ENCODE assay signal across 12 mouse cellular contexts in the genomic region with DNA sequence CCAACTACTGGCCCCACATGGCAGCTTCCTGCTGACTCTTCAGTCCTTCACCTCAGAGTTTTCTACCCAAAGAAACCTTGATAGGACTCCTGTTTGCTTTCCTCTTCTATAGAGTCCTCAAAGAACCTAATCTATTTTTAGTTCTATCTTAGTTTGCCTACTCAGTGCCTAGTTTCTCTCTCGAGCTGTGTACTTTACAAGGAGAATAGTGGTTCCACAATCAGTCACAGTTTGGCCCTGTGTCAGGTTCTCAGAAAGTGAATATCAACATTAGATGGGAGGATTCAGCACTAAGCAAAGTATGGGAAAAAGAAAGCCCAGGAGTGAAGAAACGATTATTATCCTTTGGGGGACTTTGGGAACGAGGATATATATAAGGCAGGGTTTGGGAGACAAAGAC.
A peak's percentile ranks its signal among the peaks of the same experiment; 100 is the strongest.
DNase-seq lines count a peak whose midpoint lies in the region; ATAC-seq and TF ChIP-seq lines count a peak whose summit lies in the region.
"Had no signal": no experiment of that assay in that cellular context is flagged by ENCODE, and none has a peak within 500 bp of the region (broad histone marks: within the 10 kb centered on the region; RNA-seq: fewer than 3 reads in every experiment).

No protein-coding gene starts in this region.

- no peak for TF ChIP-seq POLR2A in lung, adult 2 months (IDR thresholded peaks at IDR 0.05; ENCODE audit: borderline replicate concordance, extremely low read depth, low read depth, low read length)

- DNase-seq in heart, postnatal 25 days (ENCODE audit: low spot score) = no peak
- peak; percentile 15 to 50 for DNase-seq in lung, adult 18-20 months
- no peak for DNase-seq in lung, adult 2 months
- DNase-seq in heart, postnatal 4 days = peak; percentile 11
- no peak for DNase-seq in kidney, postnatal 25 days

- H3K4me2 ChIP-seq in heart, embryonic 12.5 days = peak overlapping the region; percentile 24; the same call in 1 of the 2 replicates
- peak overlapping the region; percentile 26; the same call in 1 of the 2 replicates for H3K4me2 ChIP-seq in stomach, embryonic 15.5 days
- H3K4me2 ChIP-seq: midbrain, embryonic 15.5 days; neural tube, embryonic 12.5 days had no signal

- ATAC-seq in heart, embryonic 12.5 days (ENCODE audit: insufficient number of reproducible peaks, low FRiP score) = no peak
- ATAC-seq in stomach, embryonic 15.5 days (ENCODE audit: insufficient read depth, low FRiP score, low read depth) = no peak; the same call in 1 of the 2 replicates
- ATAC-seq: CD4-positive, CD25-positive, alpha-beta regulatory T cell, adult 4 months; midbrain, embryonic 15.5 days had no signal

- no peak overlapping the region for H3K27ac ChIP-seq in heart, embryonic 12.5 days (ENCODE audit: poor library complexity, severe bottlenecking)
- peak overlapping the region; percentile 4 for H3K27ac ChIP-seq in stomach, embryonic 15.5 days
- H3K27ac ChIP-seq: hindbrain, embryonic 10.5 days; macrophage; midbrain, embryonic 15.5 days; neural tube, embryonic 12.5 days had no signal

- intact Hi-C loops in heart, postnatal 25 days (cut with DNase I) = no loop called here

- peaks cover 12% of the 10 kb centered on the region for H3K4me1 ChIP-seq in heart, embryonic 12.5 days (replicated peaks)
- no peaks in the 10 kb centered on the region for H3K4me1 ChIP-seq in lung, adult 2 months (ENCODE audit: control insufficient read depth, insufficient read depth, low read length)
- H3K4me1 ChIP-seq in stomach, embryonic 15.5 days = peaks cover 6% of the 10 kb centered on the region
- H3K4me1 ChIP-seq: neural tube, embryonic 12.5 days had no signal

- H3K9ac ChIP-seq in heart, embryonic 12.5 days = no peak overlapping the region
- no peak overlapping the region for H3K9ac ChIP-seq in stomach, embryonic 15.5 days
- H3K9ac ChIP-seq: midbrain, embryonic 15.5 days; neural tube, embryonic 12.5 days had no signal

- no peak for TF ChIP-seq CTCF in lung, adult 2 months (IDR thresholded peaks at IDR 0.05; ENCODE audit: insufficient read depth, low read length)

- 38% methylated on average over 3 of the region's 3 CpGs for WGBS in heart, embryonic 12.5 days
- WGBS in lung, adult 2 months = 29% methylated on average over 3 of the region's 3 CpGs
- WGBS in stomach, embryonic 15.5 days = 18% methylated on average over 3 of the region's 3 CpGs

- no peaks in the 10 kb centered on the region for H3K27me3 ChIP-seq in heart, embryonic 12.5 days (replicated peaks)
- no peaks in the 10 kb centered on the region for H3K27me3 ChIP-seq in stomach, embryonic 15.5 days (replicated peaks)
- H3K27me3 ChIP-seq: midbrain, embryonic 15.5 days; neural tube, embryonic 12.5 days had no signal

- H3K4me3 ChIP-seq in heart, embryonic 12.5 days = no peak overlapping the region
- no peak overlapping the region for H3K4me3 ChIP-seq in lung, adult 2 months (replicated peaks; ENCODE audit: extremely low read depth, low read depth, low read length)
- H3K4me3 ChIP-seq in stomach, embryonic 15.5 days (replicated peaks) = no peak overlapping the region
- H3K4me3 ChIP-seq: hindbrain, embryonic 10.5 days; midbrain, embryonic 15.5 days; neural tube, embryonic 12.5 days had no signal

- no peaks in the 10 kb centered on the region for H3K9me3 ChIP-seq in heart, embryonic 12.5 days (replicated peaks)
- H3K9me3 ChIP-seq in stomach, embryonic 15.5 days = no peaks in the 10 kb centered on the region
- H3K9me3 ChIP-seq: hindbrain, embryonic 10.5 days; midbrain, embryonic 15.5 days; neural tube, embryonic 12.5 days had no signal

- H3K36me3 ChIP-seq in heart, embryonic 12.5 days = no peaks in the 10 kb centered on the region
- no peaks in the 10 kb centered on the region for H3K36me3 ChIP-seq in stomach, embryonic 15.5 days
- H3K36me3 ChIP-seq: hindbrain, embryonic 10.5 days; midbrain, embryonic 15.5 days; neural tube, embryonic 12.5 days had no signal

Comparison
In these comparisons a context has a peak if more than half of its experiments do, and no peak if none do; other contexts are left out.
1. DNase-seq: peak in lung, adult 18-20 months (2 of 2) and heart, postnatal 4 days (single experiment); none in heart, postnatal 25 days (single experiment), lung, adult 2 months (single experiment) and kidney, postnatal 25 days (0 of 2).